8 mouse cellular contexts compared by ENCODE assay signal in the genomic region with DNA sequence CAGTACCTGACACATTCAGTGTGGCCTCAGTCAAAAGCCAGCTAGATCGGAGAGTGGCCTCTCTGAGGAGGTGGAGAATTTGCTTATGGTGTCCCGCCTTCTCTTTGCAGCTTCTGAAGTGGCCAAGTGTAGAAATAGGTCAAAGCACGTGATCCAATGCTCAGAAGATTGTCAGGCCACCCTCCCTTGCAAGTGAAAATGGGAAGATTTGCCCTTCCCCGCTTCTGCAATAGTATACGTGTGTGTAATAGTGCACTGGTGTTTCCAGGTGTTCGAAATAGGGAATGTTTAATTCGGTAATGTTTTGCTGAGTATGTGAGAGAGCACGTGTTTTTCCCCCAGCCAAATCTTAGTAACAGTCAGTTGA. TPM values are rescaled to one million over a fixed set of nuclear protein-coding genes. Genes with fewer than 3 reads are reported as not detected.
DNase-seq lines count a peak whose midpoint lies in the region; ATAC-seq and TF ChIP-seq lines count a peak whose summit lies in the region.

No protein-coding gene starts in this region.

- TF ChIP-seq RAD21 in MEL (IDR thresholded peaks at IDR 0.05; ENCODE audit: low read depth, low read length): no peak

- peak overlapping the region; percentile 81 for H3K4me3 ChIP-seq in heart, embryonic 12.5 days
- H3K4me3 ChIP-seq in MEL (ENCODE audit: control insufficient read depth in 1 of 2, insufficient read depth in 1 of 2, low read depth in 2 of 2, low read length in 2 of 2) (peak overlapping the region; percentile 75 to 84), macrophage (ENCODE audit: inconsistent target) (peak overlapping the region; percentile 89)

- WGBS in heart, embryonic 12.5 days: 24% methylated on average over 8 of the region's 8 CpGs
- WGBS in macrophage (ENCODE audit: missing documents): 16% methylated on average over 8 of the region's 8 CpGs

- H3K79me2 ChIP-seq in MEL (ENCODE audit: control insufficient read depth, insufficient read depth, low read length, poor library complexity): peaks cover 53% of the 10 kb centered on the region
- H3K79me2 ChIP-seq in macrophage (ENCODE audit: inconsistent target): peaks cover 54% of the 10 kb centered on the region

- no peaks in the 10 kb centered on the region for H3K9me3 ChIP-seq in heart, embryonic 12.5 days (replicated peaks)
- H3K9me3 ChIP-seq in MEL (replicated peaks; ENCODE audit: insufficient read depth, low read length): no peaks in the 10 kb centered on the region

- no peak for DNase-seq in heart, adult 9 months (ENCODE audit: low spot score in 2 of 2)
- DNase-seq in MEL (ENCODE audit: low read depth, low spot score): peak; percentile 66
- DNase-seq in right cerebral cortex, adult 18-20 months: no peak
- DNase-seq in cerebellum, adult 8-10 months: no peak
- no peak for DNase-seq in cerebellum, postnatal 4 days (ENCODE audit: low spot score in 2 of 2)

- peak overlapping the region; percentile 79 for H3K9ac ChIP-seq in heart, embryonic 12.5 days
- peak overlapping the region; percentile 79 for H3K9ac ChIP-seq in MEL (ENCODE audit: control insufficient read depth, low read depth, low read length, poor library complexity, severe bottlenecking)

- H3K27me3 ChIP-seq in heart, embryonic 12.5 days (replicated peaks): peaks cover 15% of the 10 kb centered on the region; the same call in 1 of the 2 replicates
- no peaks in the 10 kb centered on the region; a peak in 1 of 4 replicates for H3K27me3 ChIP-seq in MEL (ENCODE audit: control insufficient read depth in 1 of 2, insufficient read depth in 2 of 2, low read length in 2 of 2)

- peaks cover 9% of the 10 kb centered on the region for H3K4me1 ChIP-seq in heart, embryonic 12.5 days (replicated peaks)
- peaks cover 0 to 22% of the 10 kb centered on the region in 2 experiments; a peak in 3 of 4 replicates for H3K4me1 ChIP-seq in MEL (ENCODE audit: control insufficient read depth in 1 of 2, insufficient read depth in 2 of 2, low read length in 2 of 2)

- peak overlapping the region; percentile 86 for H3K4me2 ChIP-seq in heart, embryonic 12.5 days

- TF ChIP-seq POLR2A in MEL (IDR thresholded peaks at IDR 0.05; ENCODE audit: control insufficient read depth in 1 of 2, insufficient read depth in 1 of 2, low read depth in 1 of 2, low read length in 2 of 2, poor library complexity in 1 of 2): no peak

- no peak for ATAC-seq in heart, embryonic 12.5 days (ENCODE audit: insufficient number of reproducible peaks, low FRiP score)
- ATAC-seq in granulocyte monocyte progenitor cell, adult 5-6 weeks (replicated peaks; ENCODE audit: poor library complexity, severe bottlenecking): peak; percentile 23

- H3K36me3 ChIP-seq in heart, embryonic 12.5 days: no peaks in the 10 kb centered on the region
- peaks cover 0 to 21% of the 10 kb centered on the region in 2 experiments; a peak in 3 of 4 replicates for H3K36me3 ChIP-seq in MEL (ENCODE audit: control insufficient read depth in 1 of 2, insufficient read depth in 2 of 2, low read length in 2 of 2)
- H3K36me3 ChIP-seq in macrophage (ENCODE audit: inconsistent target): no peaks in the 10 kb centered on the region

- TF ChIP-seq EP300 in MEL (IDR thresholded peaks at IDR 0.05; ENCODE audit: low read depth in 1 of 2, low read length in 2 of 2): no peak

- TF ChIP-seq CTCF in MEL (IDR thresholded peaks at IDR 0.05 in 2 of 3, conservative IDR thresholded peaks at IDR 0.05 in 1 of 3; ENCODE audit: control insufficient read depth in 1 of 3, insufficient read depth in 1 of 3, low read depth in 2 of 3, low read length in 3 of 3, poor library complexity in 1 of 3, severe bottlenecking in 1 of 3): no peak

- no peak overlapping the region for H3K27ac ChIP-seq in heart, embryonic 12.5 days (ENCODE audit: poor library complexity, severe bottlenecking)
- peak overlapping the region; percentile 36 for H3K27ac ChIP-seq in MEL (ENCODE audit: control insufficient read depth, low read depth, low read length)
- peak overlapping the region; percentile 88 for H3K27ac ChIP-seq in macrophage

TF ChIP-seq in MEL, 35 proteins besides CTCF, POLR2A, EP300 and RAD21:
- peak; percentile 91 for TF ChIP-seq MYC (IDR thresholded peaks at IDR 0.05; ENCODE audit: low read depth, low read length)
- TF ChIP-seq ZNF384 (IDR thresholded peaks at IDR 0.05; ENCODE audit: low read depth, low read length): no peak
- no peak for TF ChIP-seq MYB (IDR thresholded peaks at IDR 0.05; ENCODE audit: low read depth, low read length)
- TF ChIP-seq ZC3H11A (IDR thresholded peaks at IDR 0.05; ENCODE audit: low read depth, low read length): no peak
- peak; percentile 83; the same call in 1 of the 2 replicates for TF ChIP-seq MXI1 (IDR thresholded peaks at IDR 0.05; ENCODE audit: low read depth, low read length)
- TF ChIP-seq MAX (IDR thresholded peaks at IDR 0.05; ENCODE audit: low read length): peak; percentile 91
- no peak; the same call in 1 of the 2 replicates for TF ChIP-seq SIN3A (IDR thresholded peaks at IDR 0.05; ENCODE audit: low read length)
- TF ChIP-seq USF1 (IDR thresholded peaks at IDR 0.05; ENCODE audit: low read depth, low read length): peak; percentile 84
- no peak for TF ChIP-seq GABPA (IDR thresholded peaks at IDR 0.05; ENCODE audit: low read depth, low read length)
- no peak for TF ChIP-seq CHD1 (IDR thresholded peaks at IDR 0.05; ENCODE audit: low read depth, low read length)
- TF ChIP-seq UBTF (IDR thresholded peaks at IDR 0.05; ENCODE audit: borderline replicate concordance, insufficient read depth, low read depth, low read length): no peak
- no peak for TF ChIP-seq TCF12 (IDR thresholded peaks at IDR 0.05; ENCODE audit: low read depth, low read length)
- no peak for TF ChIP-seq POLR2AphosphoS5 (IDR thresholded peaks at IDR 0.05; ENCODE audit: borderline replicate concordance, low read depth, low read length)
- no peak for TF ChIP-seq USF2 (IDR thresholded peaks at IDR 0.05; ENCODE audit: borderline replicate concordance in 1 of 2, insufficient read depth in 1 of 2, low read depth in 1 of 2, low read length in 2 of 2)
- TF ChIP-seq RCOR1 (IDR thresholded peaks at IDR 0.05; ENCODE audit: low read depth, low read length): no peak
- TF ChIP-seq BHLHE40 (IDR thresholded peaks at IDR 0.05; ENCODE audit: borderline replicate concordance, low read depth, low read length): peak; percentile 66; the same call in 1 of the 2 replicates
- no peak for TF ChIP-seq ETS1 (IDR thresholded peaks at IDR 0.05; ENCODE audit: low read depth, low read length)
- no peak; the same call in 1 of the 2 replicates for TF ChIP-seq E2F4 (IDR thresholded peaks at IDR 0.05; ENCODE audit: borderline replicate concordance, low read depth, low read length)
- TF ChIP-seq TBP (IDR thresholded peaks at IDR 0.05; ENCODE audit: low read depth, low read length): 0 out of 2 replicates have a peak, but pooled peaks have one; percentile 13
- TF ChIP-seq MAZ (IDR thresholded peaks at IDR 0.05; ENCODE audit: low read depth, low read length): no peak

RNA-seq across cellular contexts. Expression of gene Vac14, which starts 0.8 kb away (rescaled TPM):
- 23.8 and 24.1 TPM in 2 replicates for polyA plus RNA-seq in heart, embryonic 12.5 days (2016; fragmentation: Nextera tagmentation; extraction: Ambion mirVana)
- 31.1 and 31.7 TPM in 2 replicates for total RNA-seq in MEL (2012; rRNA removed)
- polyA plus RNA-seq in MEL (2012; ENCODE audit: insufficient read depth in 1 of 2, insufficient read length in 2 of 2, low read depth in 1 of 2, low replicate concordance in 2 of 2, missing spikeins in 1 of 2) (10 to 100 TPM in 1 of 2 experiments, not detected in 1; 86.0 TPM), macrophage (2018) (47.9 to 60.1 TPM (median 56.8 TPM) in 3 replicates)
- total RNA-seq in granulocyte monocyte progenitor cell, adult 5-6 weeks (2014; fragmentation: Nextera tagmentation): 50.5 and 58.3 TPM in 2 replicates
- total RNA-seq in granulocyte monocyte progenitor cell, adult 5-6 weeks (2017): 25.2 and 37.3 TPM in 2 replicates
- total RNA-seq in macrophage (2018; cell fraction: chromatin; rRNA removed): 100 to 1,000 TPM in 16 of 26 experiments, 10 to 100 TPM in 10; 48.5 to 157 (median 113) TPM
- 10 to 100 TPM; 41.8 to 64.1 (median 53.3) TPM for total RNA-seq in macrophage (2018; cell fraction: cytosol; rRNA removed)
- total RNA-seq in macrophage (2018; cell fraction: nucleus; rRNA removed): 100 to 1,000 TPM in 4 of 26 experiments, 10 to 100 TPM in 22; 40.5 to 122 (median 75.3) TPM
